10 mouse cellular contexts compared by ENCODE assay signal in genomic region chr10:19779092-19779491, GRCm38 (mm10).
DNase-seq lines count a peak whose midpoint lies in the region; ATAC-seq and TF ChIP-seq lines count a peak whose summit lies in the region.
"Had no signal": no experiment of that assay in that cellular context is flagged by ENCODE, and none has a peak within 500 bp of the region (broad histone marks: within the 10 kb centered on the region; RNA-seq: fewer than 3 reads in every experiment).

No protein-coding gene starts in this region.

- H3K9me3 ChIP-seq in embryonic facial prominence, embryonic 14.5 days (ENCODE audit: control insufficient read depth, low read length) = no peaks in the 10 kb centered on the region
- no peaks in the 10 kb centered on the region for H3K9me3 ChIP-seq in embryonic facial prominence, embryonic 10.5 days

- ATAC-seq in embryonic facial prominence, embryonic 14.5 days (ENCODE audit: low read depth) = no peak
- ATAC-seq: lung, postnatal 0 days had no signal

- intact Hi-C loops in gastrocnemius, postnatal 14 days (cut with DNase I; ENCODE audit: low total_unique reads) = no loop called here

- TF ChIP-seq CTCF in layer of hippocampus, adult 2 months (conservative IDR thresholded peaks at IDR 0.05) = no peak
- no peak for TF ChIP-seq CTCF in olfactory bulb, adult 2 months (IDR thresholded peaks at IDR 0.05; ENCODE audit: insufficient read depth, low read depth, low read length)

- WGBS in embryonic facial prominence, embryonic 14.5 days = 63% methylated on average over 12 of the region's 12 CpGs
- 89% methylated on average over 12 of the region's 12 CpGs for WGBS in embryonic facial prominence, embryonic 10.5 days
- WGBS in olfactory bulb, adult 2 months = 17% methylated on average over 12 of the region's 12 CpGs

- no peak overlapping the region for H3K27ac ChIP-seq in embryonic facial prominence, embryonic 14.5 days (replicated peaks; ENCODE audit: low read depth, low read length)
- H3K27ac ChIP-seq in embryonic facial prominence, embryonic 10.5 days (replicated peaks) = no peak overlapping the region
- no peak overlapping the region for H3K27ac ChIP-seq in layer of hippocampus, adult 2 months
- peak overlapping the region; percentile 79; the same call in 1 of the 2 replicates for H3K27ac ChIP-seq in olfactory bulb, adult 2 months (ENCODE audit: insufficient read depth, low read depth, low read length)

- no peak for TF ChIP-seq POLR2A in olfactory bulb, adult 2 months (IDR thresholded peaks at IDR 0.05; ENCODE audit: insufficient read depth, low read depth, low read length)

- H3K27me3 ChIP-seq in embryonic facial prominence, embryonic 14.5 days (replicated peaks; ENCODE audit: control insufficient read depth, insufficient read depth, low read length) = no peaks in the 10 kb centered on the region
- no peaks in the 10 kb centered on the region for H3K27me3 ChIP-seq in embryonic facial prominence, embryonic 10.5 days (replicated peaks; ENCODE audit: low read depth, poor library complexity, severe bottlenecking)

- no peak overlapping the region for H3K9ac ChIP-seq in embryonic facial prominence, embryonic 14.5 days (ENCODE audit: low read depth, low read length)

- peak; percentile 64 for DNase-seq in embryonic facial prominence, embryonic 14.5 days (ENCODE audit: low spot score)
- no peak for DNase-seq in embryonic facial prominence, embryonic 10.5 days (ENCODE audit: low spot score)
- DNase-seq in layer of hippocampus, adult 11-12 months (ENCODE audit: low spot score) = peak; percentile 25
- DNase-seq in layer of hippocampus, adult 9-10 months (ENCODE audit: low spot score) = no peak
- DNase-seq in layer of hippocampus, adult 2 months (ENCODE audit: low spot score in 2 of 2) = peak; percentile 21 to 43
- no peak for DNase-seq in gastrocnemius, postnatal 14 days
- no peak for DNase-seq in urinary bladder, postnatal 25 days (ENCODE audit: low spot score)
- DNase-seq: cerebellum, adult 11-12 months had no signal

- H3K36me3 ChIP-seq in embryonic facial prominence, embryonic 14.5 days (ENCODE audit: control insufficient read depth, insufficient read depth, low read length) = no peaks in the 10 kb centered on the region
- H3K36me3 ChIP-seq in embryonic facial prominence, embryonic 10.5 days (replicated peaks) = no peaks in the 10 kb centered on the region

- no peak overlapping the region for H3K4me3 ChIP-seq in embryonic facial prominence, embryonic 14.5 days (ENCODE audit: low read depth, low read length)
- no peak overlapping the region for H3K4me3 ChIP-seq in embryonic facial prominence, embryonic 10.5 days
- H3K4me3 ChIP-seq in layer of hippocampus, adult 2 months = peak overlapping the region; percentile 8; the same call in 1 of the 2 replicates
- no peak overlapping the region for H3K4me3 ChIP-seq in olfactory bulb, adult 2 months (ENCODE audit: insufficient read depth, low read depth, low read length)

- no peak overlapping the region for H3K4me2 ChIP-seq in embryonic facial prominence, embryonic 14.5 days (ENCODE audit: low read depth, low read length)

- H3K4me1 ChIP-seq in embryonic facial prominence, embryonic 14.5 days (ENCODE audit: control insufficient read depth, insufficient read depth, low read length) = no peaks in the 10 kb centered on the region
- no peaks in the 10 kb centered on the region for H3K4me1 ChIP-seq in embryonic facial prominence, embryonic 10.5 days
- H3K4me1 ChIP-seq in olfactory bulb, adult 2 months (ENCODE audit: control insufficient read depth, insufficient read depth, low read length) = peaks cover 5% of the 10 kb centered on the region

Comparison
In these comparisons a context has a peak if more than half of its experiments do, and no peak if none do; other contexts are left out.
1. DNase-seq: peak in embryonic facial prominence, embryonic 14.5 days (single experiment), layer of hippocampus, adult 11-12 months (single experiment) and layer of hippocampus, adult 2 months (2 of 2); none in embryonic facial prominence, embryonic 10.5 days (single experiment), layer of hippocampus, adult 9-10 months (single experiment), gastrocnemius, postnatal 14 days (single experiment) and urinary bladder, postnatal 25 days (single experiment).